Mouse (Mus musculus): Measurements from ENCODE around the gene Rbbp8nl. TPM values are rescaled to one million over a fixed set of nuclear protein-coding genes. Genes with fewer than 3 reads are reported as not detected.

Gene Rbbp8nl
- polyA plus RNA-seq (2012; fragmentation: generic; extraction: Trizol), result not detected
- long read RNA-seq, experiment 1, result 0 reads
- long read RNA-seq, experiment 2, result 0 reads

- H3ac ChIP-seq (ENCODE audit: control insufficient read depth, insufficient read length, low read depth), result no peak within 1 kb of the TSS
- TF ChIP-seq CTCF (IDR thresholded peaks at IDR 0.05; ENCODE audit: control insufficient read depth, insufficient read depth, insufficient read length) (no peak), MYOD1 (IDR thresholded peaks at IDR 0.05; ENCODE audit: control insufficient read depth, insufficient read length, low read depth) (no peak), MAX (IDR thresholded peaks at IDR 0.05) (no peak), CEBPB (IDR thresholded peaks at IDR 0.05; ENCODE audit: low read depth) (no peak), FOSL1 (IDR thresholded peaks at IDR 0.05; ENCODE audit: insufficient read depth, low read length, poor library complexity, severe bottlenecking) (no peak)
- no peaks in the 10 kb centered on the region for H3K79me3 ChIP-seq (ENCODE audit: low read depth)
- H3K36me3 ChIP-seq (ENCODE audit: control insufficient read depth, insufficient read depth), result no peaks in the 10 kb centered on the region
- peaks cover 83% of the 10 kb centered on the region for H3K27me3 ChIP-seq (ENCODE audit: control insufficient read depth, insufficient read depth, insufficient read length)
- H3K79me2 ChIP-seq (ENCODE audit: control insufficient read depth, insufficient read depth), result no peaks in the 10 kb centered on the region
- no peak within 1 kb of the TSS for H3K4me3 ChIP-seq (ENCODE audit: insufficient read depth, poor library complexity, severe bottlenecking)
Observed at GRCm38 (mm10) chr2:180289440-180290108, at the start of gene Rbbp8nl. Gene Rbbp8nl, minus strand, starts transcription at chr2:180289879.

- H3K36me3 ChIP-seq (ENCODE audit: control insufficient read depth, insufficient read depth), result no peaks in the 10 kb centered on the region
- peaks cover 88% of the 10 kb centered on the region for H3K27me3 ChIP-seq (ENCODE audit: control insufficient read depth, insufficient read depth, insufficient read length)
- no peaks in the 10 kb centered on the region for H3K79me2 ChIP-seq (ENCODE audit: control insufficient read depth, insufficient read depth)
- H3ac ChIP-seq (ENCODE audit: control insufficient read depth, insufficient read length, low read depth), result no peak within 1 kb of the TSS
- H3K4me3 ChIP-seq (ENCODE audit: insufficient read depth, poor library complexity, severe bottlenecking), result no peak within 1 kb of the TSS
- TF ChIP-seq CTCF (IDR thresholded peaks at IDR 0.05; ENCODE audit: control insufficient read depth, insufficient read depth, insufficient read length) (no peak), MYOG (IDR thresholded peaks at IDR 0.05; ENCODE audit: control insufficient read depth, extremely low read depth, insufficient read length) (no peak), MYOD1 (IDR thresholded peaks at IDR 0.05; ENCODE audit: control insufficient read depth, insufficient read length, low read depth) (no peak), CEBPB (IDR thresholded peaks at IDR 0.05; ENCODE audit: low read depth) (no peak), FOSL1 (IDR thresholded peaks at IDR 0.05; ENCODE audit: insufficient read depth, low read length, poor library complexity, severe bottlenecking) (no peak), MAX (IDR thresholded peaks at IDR 0.05) (no peak), USF1 (IDR thresholded peaks at IDR 0.05; ENCODE audit: low read depth) (no peak)
- H3K79me3 ChIP-seq (ENCODE audit: low read depth), result no peaks in the 10 kb centered on the region
Observed at GRCm38 (mm10) chr2:180334551-180334986, 44.9 kb upstream of the Rbbp8nl start, which contains the start of gene Gata5. Gene Gata5, minus strand, starts transcription at chr2:180334699.

- peaks cover 82% of the 10 kb centered on the region for H3K27me3 ChIP-seq (ENCODE audit: control insufficient read depth, insufficient read depth, insufficient read length)
- no peaks in the 10 kb centered on the region for H3K79me3 ChIP-seq (ENCODE audit: low read depth)
- no peaks in the 10 kb centered on the region for H3K36me3 ChIP-seq (ENCODE audit: control insufficient read depth, insufficient read depth)
- no peaks in the 10 kb centered on the region for H3K79me2 ChIP-seq (ENCODE audit: control insufficient read depth, insufficient read depth)
- H3K4me3 ChIP-seq (ENCODE audit: insufficient read depth, poor library complexity, severe bottlenecking), result no peak overlapping the region
- TF ChIP-seq MAX (IDR thresholded peaks at IDR 0.05) (no peak), USF1 (IDR thresholded peaks at IDR 0.05; ENCODE audit: low read depth) (no peak), CEBPB (IDR thresholded peaks at IDR 0.05; ENCODE audit: low read depth) (no peak), MYOG (IDR thresholded peaks at IDR 0.05; ENCODE audit: control insufficient read depth, extremely low read depth, insufficient read length) (no peak), MYOD1 (IDR thresholded peaks at IDR 0.05; ENCODE audit: control insufficient read depth, insufficient read length, low read depth) (no peak), CTCF (IDR thresholded peaks at IDR 0.05; ENCODE audit: control insufficient read depth, insufficient read depth, insufficient read length) (no peak), FOSL1 (IDR thresholded peaks at IDR 0.05; ENCODE audit: insufficient read depth, low read length, poor library complexity, severe bottlenecking) (no peak)
- H3ac ChIP-seq (ENCODE audit: control insufficient read depth, insufficient read length, low read depth), result no peak overlapping the region
Observed at GRCm38 (mm10) chr2:180333778-180334550, 44.3 kb upstream of the Rbbp8nl start.

- Histone ChIP-seq H3K79me2 (ENCODE audit: control insufficient read depth, insufficient read depth) (no peaks in the 10 kb centered on the region), H3K79me3 (ENCODE audit: low read depth) (no peaks in the 10 kb centered on the region), H3ac (ENCODE audit: control insufficient read depth, insufficient read length, low read depth) (no peak overlapping the region), H3K36me3 (ENCODE audit: control insufficient read depth, insufficient read depth) (no peaks in the 10 kb centered on the region), H3K4me3 (ENCODE audit: insufficient read depth, poor library complexity, severe bottlenecking) (no peak overlapping the region), H3K27me3 (ENCODE audit: control insufficient read depth, insufficient read depth, insufficient read length) (peaks cover 77% of the 10 kb centered on the region)
- TF ChIP-seq FOSL1 (IDR thresholded peaks at IDR 0.05; ENCODE audit: insufficient read depth, low read length, poor library complexity, severe bottlenecking) (no peak), MAX (IDR thresholded peaks at IDR 0.05) (no peak), CEBPB (IDR thresholded peaks at IDR 0.05; ENCODE audit: low read depth) (no peak), USF1 (IDR thresholded peaks at IDR 0.05; ENCODE audit: low read depth) (no peak), CTCF (IDR thresholded peaks at IDR 0.05; ENCODE audit: control insufficient read depth, insufficient read depth, insufficient read length) (no peak), MYOG (IDR thresholded peaks at IDR 0.05; ENCODE audit: control insufficient read depth, extremely low read depth, insufficient read length) (no peak), MYOD1 (IDR thresholded peaks at IDR 0.05; ENCODE audit: control insufficient read depth, insufficient read length, low read depth) (no peak)
Observed at GRCm38 (mm10) chr2:180329466-180329865, 39.8 kb upstream of the Rbbp8nl start.

- H3K27me3 ChIP-seq (ENCODE audit: control insufficient read depth, insufficient read depth, insufficient read length), result peaks cover 60% of the 10 kb centered on the region
- no peaks in the 10 kb centered on the region for H3K79me3 ChIP-seq (ENCODE audit: low read depth)
- TF ChIP-seq FOSL1 (IDR thresholded peaks at IDR 0.05; ENCODE audit: insufficient read depth, low read length, poor library complexity, severe bottlenecking) (no peak), MYOG (IDR thresholded peaks at IDR 0.05; ENCODE audit: control insufficient read depth, extremely low read depth, insufficient read length) (no peak), USF1 (IDR thresholded peaks at IDR 0.05; ENCODE audit: low read depth) (no peak), CEBPB (IDR thresholded peaks at IDR 0.05; ENCODE audit: low read depth) (no peak)
- H3ac ChIP-seq (ENCODE audit: control insufficient read depth, insufficient read length, low read depth), result no peak overlapping the region
- H3K4me3 ChIP-seq (ENCODE audit: insufficient read depth, poor library complexity, severe bottlenecking), result no peak overlapping the region
- no peaks in the 10 kb centered on the region for H3K79me2 ChIP-seq (ENCODE audit: control insufficient read depth, insufficient read depth)
- H3K36me3 ChIP-seq (ENCODE audit: control insufficient read depth, insufficient read depth), result no peaks in the 10 kb centered on the region
Observed at GRCm38 (mm10) chr2:180322674-180323355, 33.1 kb upstream of the Rbbp8nl start.
